Mouse (Mus musculus) urinary bladder, postnatal 25 days (tissue): Measurements from ENCODE around the gene Aip.

Experiments
- DNase-seq: peaks from one replicate; pipeline ENCODE4 v3.0.0; 2022; ENCODE audit warnings: low spot score

Gene Aip

GRCm38 (mm10) chr19:4152445-4153231 lies 27.0 kb upstream of the Aip start:
- DNase-seq: no peak

DNA sequence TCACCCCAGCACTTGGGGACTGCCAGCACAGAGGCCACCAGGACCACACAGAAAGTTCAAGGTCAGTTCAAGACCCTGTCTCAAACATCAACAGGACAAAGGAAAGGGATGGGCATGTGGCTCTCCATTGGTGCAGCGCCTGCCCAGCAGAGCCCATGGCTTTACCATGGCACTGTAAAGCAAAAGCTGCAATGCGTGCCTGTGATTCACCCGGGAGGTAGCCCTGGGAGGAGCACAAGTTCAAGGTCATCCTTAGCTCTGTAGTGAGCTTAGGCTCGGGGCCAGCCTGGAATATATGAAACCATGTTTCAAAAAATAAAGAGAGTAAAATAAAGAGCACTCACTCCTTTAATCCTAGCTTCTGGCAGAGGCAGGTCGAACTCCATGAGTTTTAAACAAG lies 26.2 kb upstream of the Aip start:
- no peak for DNase-seq

GRCm38 (mm10) chr19:4151488-4151860 lies 25.8 kb upstream of the Aip start:
- DNase-seq: no peak

DNA sequence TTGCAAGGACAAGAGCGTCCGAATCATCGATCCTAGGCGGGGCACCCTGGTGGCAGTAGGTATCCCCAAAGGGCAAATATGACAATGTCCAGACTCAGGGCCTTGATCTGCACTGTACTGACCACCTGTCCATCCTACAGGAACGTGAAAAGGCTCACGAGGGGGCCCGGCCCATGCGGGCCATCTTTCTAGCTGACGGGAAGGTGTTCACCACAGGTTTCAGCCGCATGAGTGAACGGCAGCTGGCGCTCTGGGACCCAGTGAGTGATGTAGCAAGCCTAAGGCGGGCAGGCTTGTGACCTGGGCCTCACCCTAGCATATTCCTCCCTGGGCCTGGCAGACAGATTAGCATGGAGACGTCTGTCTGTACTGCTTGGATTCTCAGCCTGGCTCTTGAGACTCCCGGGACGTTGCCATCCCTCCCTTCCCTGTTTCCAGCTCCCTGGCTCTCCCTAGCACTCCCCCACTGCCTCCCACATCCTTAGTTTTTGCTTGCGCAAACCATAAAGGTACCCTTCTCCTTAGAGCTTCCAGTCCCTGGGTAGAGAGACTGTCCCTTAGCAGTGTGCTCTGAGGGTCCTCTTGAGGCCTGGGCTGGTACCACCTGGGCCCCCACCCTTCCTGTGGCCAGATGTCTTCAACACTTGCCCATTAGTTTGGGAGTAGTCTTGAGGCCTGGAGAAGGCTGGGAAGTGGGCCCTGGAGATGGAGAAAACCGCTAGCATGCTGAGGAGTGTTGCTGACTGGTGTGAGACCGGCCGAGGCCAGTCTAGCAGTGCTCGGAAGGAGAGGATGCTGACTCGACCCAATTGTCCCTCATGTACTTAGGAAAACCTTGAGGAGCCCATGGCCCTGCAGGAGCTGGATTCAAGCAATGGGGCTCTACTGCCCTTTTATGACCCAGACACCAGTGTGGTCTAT lies 25.2 kb upstream of the Aip start:
- DNase-seq: no peak

DNA sequence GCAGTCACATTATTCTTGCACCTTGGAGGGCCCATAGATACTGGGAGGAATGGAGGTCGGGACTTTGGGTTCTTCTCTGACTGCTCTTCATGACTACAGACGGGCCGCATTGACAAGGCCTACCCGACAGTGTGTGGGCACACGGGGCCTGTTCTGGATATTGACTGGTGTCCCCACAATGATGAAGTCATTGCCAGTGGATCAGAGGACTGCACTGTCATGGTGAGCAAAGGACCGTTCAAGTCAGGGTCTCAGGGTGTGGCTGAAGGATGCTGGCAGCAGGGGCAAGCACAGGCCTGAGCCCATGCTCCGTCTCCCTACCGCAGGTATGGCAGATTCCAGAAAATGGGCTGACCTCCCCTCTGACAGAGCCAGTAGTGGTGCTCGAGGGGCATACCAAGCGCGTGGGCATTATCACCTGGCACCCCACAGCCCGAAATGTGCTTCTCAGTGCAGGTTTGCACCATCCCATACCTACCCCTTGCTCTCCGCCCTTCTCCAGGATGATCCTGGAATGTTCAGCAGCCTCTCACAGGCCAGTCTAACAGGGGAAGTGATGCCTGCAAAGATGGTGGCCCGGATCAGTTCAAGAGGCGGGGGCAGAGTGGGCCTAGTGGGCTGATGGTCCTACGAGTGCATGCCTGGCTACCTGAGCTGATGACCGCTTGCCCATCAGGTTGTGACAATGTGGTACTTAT lies 24.3 kb upstream of the Aip start:
- no peak for DNase-seq

DNA sequence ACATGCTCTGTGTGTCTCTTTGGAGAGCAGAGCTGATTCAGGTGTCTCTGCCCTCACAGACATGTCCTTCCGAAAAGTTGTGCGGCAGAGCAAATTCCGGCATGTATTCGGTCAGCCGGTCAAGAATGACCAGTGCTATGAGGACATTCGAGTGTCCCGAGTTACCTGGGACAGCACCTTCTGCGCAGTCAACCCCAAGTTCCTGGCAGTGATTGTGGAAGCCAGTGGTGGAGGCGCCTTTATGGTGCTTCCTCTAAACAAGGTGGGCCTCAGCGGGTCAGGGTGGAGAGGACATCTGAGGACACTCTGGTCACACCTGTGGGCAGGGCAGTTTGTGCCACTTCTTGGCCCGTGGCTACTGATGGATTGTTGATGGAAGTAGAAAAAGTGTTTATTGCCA lies 23.6 kb upstream of the Aip start:
- no peak for DNase-seq

DNA sequence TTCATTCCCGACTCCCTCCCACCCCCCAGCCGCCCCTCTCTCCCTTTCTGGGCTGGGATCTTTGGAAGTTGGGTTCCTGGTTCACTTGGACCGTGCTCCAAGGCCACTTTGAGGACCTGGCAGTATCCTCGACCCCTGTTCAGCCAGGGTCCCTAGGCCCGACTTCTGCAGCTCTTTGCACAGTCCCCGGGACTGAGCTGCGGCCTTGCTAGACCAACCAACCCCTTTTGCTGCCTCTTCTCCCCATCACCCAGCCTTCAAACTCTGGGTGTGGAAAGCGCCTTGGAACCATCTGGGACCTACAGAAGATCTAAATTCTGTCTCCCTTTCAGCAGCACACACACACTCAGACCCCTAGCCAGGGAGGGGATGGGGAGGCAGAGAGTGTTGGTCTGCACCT lies 23.2 kb upstream of the Aip start:
- no peak for DNase-seq

DNA sequence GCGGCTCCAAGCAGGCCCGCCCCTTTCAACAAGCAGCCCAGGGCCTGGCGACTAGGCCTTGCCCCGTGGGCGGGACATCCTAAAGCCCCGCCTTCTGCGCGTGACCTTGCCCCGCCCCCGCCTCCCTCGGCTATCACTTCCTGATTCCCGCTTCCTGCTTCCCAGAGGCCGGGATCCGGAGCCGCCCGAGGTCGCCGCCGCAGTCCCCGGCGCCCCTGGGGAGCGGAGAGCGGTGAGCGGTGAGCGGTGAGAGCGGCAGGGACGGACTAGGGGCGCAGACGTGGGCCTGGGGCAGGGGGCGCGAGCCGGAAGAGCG lies 22.8 kb upstream of the Aip start, which contains the start of gene Coro1b:
Gene Coro1b (plus strand): TSS at position 129 of the 316 bp plus-strand sequence.
- peak; percentile 98 for DNase-seq

- DNase-seq: no peak
Measured at GRCm38 (mm10) chr19:4147782-4148490, 22.3 kb upstream of the Aip start.

DNA sequence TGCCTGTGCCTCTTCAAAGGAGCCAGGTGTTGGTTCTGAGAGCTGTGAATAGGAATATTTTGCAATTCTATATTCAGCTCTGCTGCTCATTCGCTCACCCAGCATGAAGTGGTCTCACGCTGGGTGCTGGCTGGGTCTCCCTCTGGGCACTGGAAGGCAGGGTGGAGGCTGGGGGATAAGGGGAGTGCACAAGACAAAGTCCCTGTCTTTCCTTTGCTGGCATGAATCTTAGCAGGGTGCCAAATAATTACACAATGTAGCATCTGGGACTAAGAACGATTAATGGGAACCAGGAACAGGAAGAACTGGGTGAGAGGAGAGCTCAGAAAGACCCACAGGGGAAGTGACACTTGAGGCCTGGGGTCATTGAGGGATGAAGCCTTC lies 21.4 kb upstream of the Aip start:
- DNase-seq: no peak

DNA sequence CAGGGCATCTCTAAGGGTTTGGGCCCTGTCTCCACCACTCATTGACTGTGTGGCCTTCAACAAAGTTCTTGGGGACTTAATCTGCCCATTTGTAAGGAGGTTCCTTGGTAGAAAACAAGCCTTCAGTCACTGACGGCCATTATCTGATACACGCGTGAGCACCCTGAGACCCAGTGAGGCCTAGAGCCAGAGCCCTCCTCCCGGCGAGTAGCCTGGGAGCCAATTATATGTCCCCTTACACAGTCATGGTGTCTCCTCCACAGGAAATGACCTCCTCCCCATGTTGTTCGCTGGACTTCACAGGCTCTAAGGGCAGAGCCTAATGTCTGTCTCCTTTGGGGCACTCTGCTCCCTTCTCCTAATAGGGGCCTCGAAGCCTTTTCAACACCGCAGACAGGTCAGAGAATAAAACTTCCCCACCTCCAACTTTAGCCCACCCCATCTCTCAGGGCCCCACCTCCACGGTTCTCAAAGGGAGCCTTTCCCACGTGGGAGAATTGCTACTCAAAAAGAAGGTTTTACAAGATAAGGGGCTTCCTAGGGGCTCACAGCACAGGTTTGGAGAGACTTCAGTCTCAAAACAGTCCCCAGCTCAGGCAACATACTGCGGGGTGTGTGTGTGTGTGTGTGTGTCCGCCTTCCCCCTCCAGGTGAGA lies 20.8 kb upstream of the Aip start:
- DNase-seq: no peak

DNA sequence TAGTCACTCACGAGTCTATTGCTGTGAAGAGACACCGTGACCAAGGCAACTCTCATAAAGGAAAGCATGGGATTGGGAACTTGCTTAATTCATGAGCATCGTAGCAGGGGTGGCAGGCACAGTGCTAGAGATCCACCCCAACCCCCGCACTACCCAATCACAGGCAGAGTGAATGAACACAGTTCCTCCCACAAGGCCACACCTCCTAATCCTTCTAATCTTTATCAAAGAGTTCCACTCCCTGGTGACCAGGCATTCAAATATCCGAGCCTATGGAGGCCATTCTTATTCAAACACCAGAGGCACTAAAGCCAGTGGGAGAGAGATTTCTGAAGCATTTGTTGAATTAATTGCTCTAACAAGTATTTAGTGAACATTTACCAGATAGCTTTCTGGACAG lies 20.3 kb upstream of the Aip start:
- DNase-seq: no peak

GRCm38 (mm10) chr19:4144550-4145498 lies 19.2 kb upstream of the Aip start:
- DNase-seq: no peak

GRCm38 (mm10) chr19:4143759-4144268 lies 18.2 kb upstream of the Aip start, which contains the start of gene Cabp4:
Gene Cabp4 (minus strand): TSS chr19:4144033.
- no peak for DNase-seq

DNA sequence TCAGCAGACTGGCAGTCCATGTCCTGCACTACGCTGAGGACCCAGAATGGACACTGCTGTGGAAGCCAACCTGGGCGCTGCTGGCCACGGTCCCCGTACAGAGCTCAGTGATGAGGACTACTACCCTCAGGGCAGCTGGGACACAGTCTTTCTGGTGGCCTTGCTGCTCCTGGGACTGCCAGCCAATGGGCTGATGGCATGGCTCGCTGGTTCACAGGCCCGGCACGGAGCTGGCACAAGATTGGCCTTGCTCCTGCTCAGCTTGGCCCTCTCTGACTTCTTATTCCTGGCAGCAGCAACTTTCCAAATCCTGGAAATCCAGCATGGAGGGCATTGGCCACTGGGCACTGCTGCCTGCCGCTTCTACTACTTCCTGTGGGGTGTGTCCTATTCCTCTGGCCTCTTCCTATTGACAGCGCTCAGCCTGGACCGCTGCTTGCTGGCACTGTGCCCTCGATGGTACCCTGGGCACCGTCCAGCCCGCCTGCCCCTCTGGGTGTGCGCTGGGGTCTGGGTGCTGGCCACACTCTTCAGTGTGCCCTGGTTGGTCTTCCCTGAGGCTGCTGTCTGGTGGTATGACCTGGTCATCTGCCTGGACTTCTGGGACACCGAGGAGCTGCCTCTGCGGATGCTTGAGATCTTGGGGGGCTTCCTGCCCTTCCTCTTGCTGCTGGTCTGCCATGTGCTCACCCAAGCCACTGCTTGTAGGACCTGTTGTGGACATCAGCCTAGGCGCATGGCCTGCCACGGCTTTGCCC lies 16.9 kb upstream of the Aip start:
- no peak for DNase-seq

DNA sequence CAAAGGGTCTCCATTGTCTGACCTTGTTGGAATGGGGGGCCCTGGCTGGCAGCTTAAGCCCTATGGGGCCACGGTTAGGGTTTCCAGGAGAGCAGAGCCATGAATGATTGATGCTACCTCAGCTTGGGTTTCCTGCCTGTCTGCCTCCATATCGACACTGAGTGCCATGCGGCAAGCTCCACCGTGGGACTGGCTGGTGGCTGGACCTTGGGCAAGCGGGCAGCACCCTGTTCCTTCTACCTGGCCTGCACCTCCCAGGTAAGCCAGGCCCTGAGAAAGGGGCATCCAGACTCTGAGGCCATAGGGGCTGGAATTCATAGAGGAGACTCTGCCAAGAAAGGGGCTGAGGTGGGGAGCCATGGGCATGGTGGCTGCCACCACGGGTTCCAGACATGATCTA lies 14.5 kb upstream of the Aip start:
- DNase-seq: no peak

DNA sequence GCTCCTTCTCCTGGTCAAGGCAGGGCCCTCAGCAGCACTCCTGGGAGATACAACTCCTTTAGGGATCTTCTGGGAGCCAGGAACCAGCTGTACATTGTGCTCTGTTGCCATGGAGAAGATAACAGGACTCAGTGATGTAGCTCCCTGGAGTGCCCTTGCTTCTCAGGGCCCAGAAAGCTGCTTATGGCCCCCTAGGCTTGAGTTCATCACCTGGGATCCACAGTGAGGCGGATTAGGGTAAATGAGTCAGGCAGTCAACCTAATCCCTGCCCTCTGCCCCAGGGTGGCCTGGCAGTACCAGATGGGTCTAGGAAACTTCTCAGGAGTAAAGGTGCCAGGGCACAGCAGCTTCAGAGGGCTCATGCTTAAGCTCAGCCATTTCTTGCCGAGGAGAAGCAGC lies 13.8 kb upstream of the Aip start, which contains the start of gene Gpr152:
Gene Gpr152 (plus strand): TSS at position 342 of the 400 bp plus-strand sequence.
- no peak for DNase-seq

GRCm38 (mm10) chr19:4137913-4138312 lies 12.3 kb upstream of the Aip start:
- no peak for DNase-seq

GRCm38 (mm10) chr19:4136463-4136862 lies 10.8 kb upstream of the Aip start:
- no peak for DNase-seq
